Mouse (Mus musculus): ENCODE data around the gene Serpinb3b. TPM values are rescaled to one million over a fixed set of nuclear protein-coding genes. Genes with fewer than 3 reads are reported as not detected.
"Not testable (repeated sequence)": the region's sequence is repeated elsewhere in the genome, so short reads cannot be mapped to it uniquely, and the experiment has no call there.

Gene Serpinb3b
- not detected for total RNA-seq (2021)

DNA sequence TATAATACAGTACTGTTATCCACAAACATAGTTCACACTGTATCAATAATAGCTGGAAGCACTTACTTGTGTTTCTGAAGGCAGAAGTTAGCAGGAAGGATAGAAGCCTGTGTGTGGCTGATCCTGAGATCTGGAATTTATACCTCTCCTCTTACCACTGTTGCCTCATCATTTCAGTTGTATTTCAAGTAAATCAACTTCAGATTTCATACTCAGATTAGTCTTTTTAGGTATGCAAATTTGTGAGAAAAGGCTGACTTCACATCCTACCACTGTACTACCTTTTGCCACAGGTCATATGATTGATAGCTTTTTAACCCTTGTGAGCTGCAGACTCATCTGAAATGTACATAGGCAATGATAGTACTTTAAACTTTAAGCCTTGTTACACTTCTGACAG, at the start of gene Serpinb3b, which contains the start of gene Serpinb3c:
Gene Serpinb3b, minus strand, starts transcription at position 101 of the 400 bp plus-strand sequence.
Gene Serpinb3c, minus strand, starts transcription at position 111 of the 400 bp plus-strand sequence.
- not testable (repeated sequence) for DNase-seq (ENCODE audit: extremely low spot score in 1 of 2, low spot score in 1 of 2)

DNA sequence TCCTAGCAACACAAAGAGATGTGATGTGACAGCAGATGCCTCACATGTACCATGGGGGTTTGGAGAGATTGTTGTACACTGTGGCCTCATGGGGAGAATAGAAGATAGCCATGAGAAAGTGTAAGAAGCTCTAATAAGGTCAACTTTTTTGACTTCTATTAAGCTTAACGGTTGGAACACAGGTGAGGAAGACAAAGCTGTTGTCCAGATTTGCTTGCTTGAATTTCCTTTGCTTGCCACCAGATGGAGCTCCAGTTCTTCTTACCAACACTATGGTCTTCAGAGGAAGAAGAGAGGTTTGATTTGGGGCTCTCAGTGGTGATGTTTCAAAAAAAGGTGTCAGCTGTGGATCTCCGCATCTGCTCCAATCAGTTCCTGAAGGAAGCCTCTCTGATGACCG, 35.0 kb downstream of the Serpinb3b start:
- peak in 1 of 2 experiments; percentile 4 for DNase-seq (ENCODE audit: extremely low spot score in 1 of 2, low spot score in 1 of 2)

DNA sequence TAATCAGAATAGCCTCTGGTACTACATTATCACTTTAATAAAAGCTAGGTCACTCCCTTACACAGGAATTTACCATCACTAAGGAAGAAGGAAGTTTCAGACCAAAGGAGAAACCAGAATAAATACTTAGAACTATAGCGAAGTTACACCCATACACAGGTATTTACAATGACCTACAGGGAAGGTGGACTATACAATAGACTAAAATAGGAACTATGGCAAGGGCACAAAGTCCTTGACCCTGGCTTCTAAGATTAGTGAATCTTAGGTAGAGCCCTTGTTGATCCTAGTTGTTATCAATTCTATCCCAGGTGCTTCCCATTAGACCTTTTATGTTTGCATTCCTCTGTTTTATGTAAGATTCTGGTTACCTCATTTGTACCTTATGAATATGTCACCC, 60.9 kb downstream of the Serpinb3b start:
- not testable (repeated sequence) for DNase-seq (ENCODE audit: extremely low spot score in 1 of 2, low spot score in 1 of 2)

DNA sequence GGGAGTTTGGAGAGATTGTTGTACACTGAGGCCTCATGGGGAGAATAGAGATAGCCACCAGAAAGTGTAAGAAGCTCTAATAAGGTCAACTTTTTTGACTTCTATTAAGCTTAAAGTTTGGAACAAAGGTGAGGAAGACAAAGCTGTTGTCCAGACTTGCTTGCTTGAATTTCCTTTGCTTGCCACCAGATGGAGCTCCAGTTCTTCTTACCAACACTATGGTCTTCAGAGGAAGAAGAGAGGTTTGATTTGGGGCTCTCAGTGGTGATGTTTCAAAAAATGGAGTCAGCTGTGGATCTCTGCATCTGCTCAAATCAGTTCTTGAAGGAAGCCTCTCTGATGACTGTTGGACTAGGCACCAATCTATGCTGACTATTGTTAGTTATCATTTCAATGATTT, 150.7 kb downstream of the Serpinb3b start:
- DNase-seq (ENCODE audit: extremely low spot score in 1 of 2, low spot score in 1 of 2): peak in 1 of 2 experiments; percentile 5

Other genes with a start within 250 kb of the Serpinb3b start
- not detected for gene Serpinb3a, start 226.1 kb downstream of the Serpinb3b start, total RNA-seq (2021)
- gene Serpinb3d, start 194.9 kb downstream of the Serpinb3b start, total RNA-seq (2021): not detected
- not detected for gene Serpinb3c, start within 50 bp of the Serpinb3b start, total RNA-seq (2021)
- not detected for gene Serpinb11, start 82.8 kb upstream of the Serpinb3b start, total RNA-seq (2021)
- not detected for gene Serpinb7, start 121.3 kb upstream of the Serpinb3b start, total RNA-seq (2021)
- gene Serpinb2, start 233.1 kb upstream of the Serpinb3b start, total RNA-seq (2021): not detected